Mouse (Mus musculus): ENCODE measurements around the gene Nav1. TPM values are rescaled to one million over a fixed set of nuclear protein-coding genes. Genes with fewer than 3 reads are reported as not detected.

The Nav1 gene
- total RNA-seq, 2 experiments from 2014 or later = 60.3 to 71.2 TPM

DNA sequence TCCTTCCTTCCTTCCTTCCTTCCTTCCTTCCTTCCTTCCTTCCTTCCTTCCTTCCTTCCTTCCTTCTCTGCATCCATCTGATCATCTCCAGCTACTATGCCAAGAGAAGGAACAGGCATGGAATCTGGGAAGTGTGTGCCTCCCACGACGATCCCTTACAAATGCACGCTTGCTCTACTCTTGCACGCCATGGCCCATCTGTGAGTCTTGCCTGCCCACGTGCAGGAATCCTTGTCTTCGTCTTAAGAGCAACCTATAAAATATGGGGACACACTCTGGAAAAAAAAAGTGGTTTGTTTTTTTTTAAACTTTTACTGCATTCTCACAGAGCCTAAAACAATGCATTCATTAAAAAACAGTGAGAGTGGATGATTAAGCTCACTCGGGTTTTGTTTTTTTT, 40.5 kb downstream of the Nav1 start:
- Histone ChIP-seq H3K4me3 (no peak overlapping the region), H3K27ac (peak overlapping the region; percentile 73)
- peak in 1 of 2 experiments; percentile 75 for DNase-seq (ENCODE audit: low spot score in 2 of 2)
- TF ChIP-seq CTCF (conservative IDR thresholded peaks at IDR 0.05) = no peak

- DNase-seq (ENCODE audit: low spot score in 2 of 2) = no peak
- TF ChIP-seq CTCF (conservative IDR thresholded peaks at IDR 0.05) = no peak
- Histone ChIP-seq H3K4me3 (no peak overlapping the region), H3K27ac (peak overlapping the region; percentile 92)
Observed at GRCm38 (mm10) chr1:135565775-135566174, 41.3 kb downstream of the Nav1 start.

DNA sequence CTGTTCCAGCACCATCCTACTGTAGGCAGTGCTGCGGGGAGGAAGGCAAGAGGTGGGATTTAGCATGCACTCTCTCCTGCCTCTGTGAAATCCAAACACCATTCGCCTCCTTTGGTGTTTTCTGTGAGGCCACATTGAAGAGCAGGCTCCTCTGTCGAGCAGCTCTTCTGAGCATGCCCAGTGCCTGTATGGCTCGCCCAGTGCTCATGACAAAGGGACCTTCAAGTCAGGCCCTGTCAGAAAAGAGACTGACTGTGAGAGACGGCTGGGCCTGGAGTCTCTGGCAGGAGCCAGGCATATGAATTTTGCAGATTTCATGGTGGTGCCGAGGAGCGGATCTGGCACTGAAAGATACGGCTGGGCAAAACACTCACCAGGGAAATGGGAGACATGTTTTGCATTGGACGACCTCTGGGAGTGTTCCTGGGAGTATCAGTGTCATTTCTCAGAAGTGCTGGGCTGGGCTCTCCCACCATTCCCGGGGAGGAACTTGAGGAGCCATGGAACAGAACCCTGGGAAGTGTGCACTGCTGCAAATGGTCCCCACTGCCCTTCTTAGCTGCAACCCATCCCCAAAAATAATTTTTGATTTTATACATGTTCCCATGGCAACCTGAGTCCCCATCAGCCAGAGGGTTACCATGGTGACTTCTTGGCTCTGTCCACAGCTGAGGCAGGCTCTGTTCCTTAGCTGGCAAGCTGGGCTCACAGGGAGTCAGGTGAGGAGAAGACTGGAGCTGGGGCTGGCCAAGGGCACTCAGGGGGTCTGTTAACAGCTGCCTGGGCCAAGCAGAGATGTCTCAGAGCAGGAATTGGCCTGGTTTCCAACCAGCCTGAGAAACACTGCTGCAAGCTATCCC, 42.2 kb downstream of the Nav1 start:
- TF ChIP-seq CTCF (conservative IDR thresholded peaks at IDR 0.05) = no peak
- peak overlapping the region; percentile 24; the same call in 1 of the 2 replicates for H3K4me3 ChIP-seq
- peak; percentile 67 to 70 for DNase-seq (ENCODE audit: low spot score in 2 of 2)
- peak overlapping the region; percentile 92 for H3K27ac ChIP-seq

DNA sequence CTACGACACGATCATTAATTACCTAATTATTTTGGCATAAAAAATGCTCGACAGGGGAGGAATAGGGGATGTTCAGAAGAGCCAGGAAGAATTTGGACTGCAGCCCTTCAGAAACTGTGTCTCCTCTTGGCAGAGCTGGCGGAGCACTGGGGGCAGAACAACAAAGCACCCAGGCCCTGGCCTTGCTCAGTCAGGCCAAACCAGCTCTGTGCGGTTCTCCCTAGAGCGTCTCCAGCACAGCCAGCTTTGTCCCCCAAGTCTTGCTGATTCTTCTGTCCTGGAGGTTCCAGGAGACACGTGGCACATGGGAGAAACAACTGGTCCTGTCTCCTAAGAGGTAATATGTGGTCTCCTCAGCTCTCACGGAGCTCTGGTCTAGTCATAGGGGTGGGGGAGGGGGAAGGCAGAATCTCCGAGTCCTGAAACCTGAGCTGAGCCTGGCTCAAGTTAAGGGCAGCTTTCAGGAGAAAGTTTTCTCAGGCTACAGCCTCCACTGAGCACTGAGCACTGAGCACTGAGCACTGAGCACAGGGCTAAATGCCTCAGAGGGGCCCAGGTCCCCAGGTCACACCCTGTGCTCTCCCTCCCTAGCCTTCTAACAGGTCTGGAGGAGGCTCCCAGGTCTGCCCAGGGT, 43.2 kb downstream of the Nav1 start:
- TF ChIP-seq CTCF (conservative IDR thresholded peaks at IDR 0.05) = no peak
- Histone ChIP-seq H3K4me3 (no peak overlapping the region), H3K27ac (peak overlapping the region; percentile 92)
- DNase-seq (ENCODE audit: low spot score in 2 of 2) = peak in 1 of 2 experiments; percentile 40

- no peak overlapping the region for H3K4me3 ChIP-seq
- H3K27ac ChIP-seq = peak overlapping the region; percentile 92; the same call in 1 of the 2 replicates
- DNase-seq (ENCODE audit: low spot score in 2 of 2) = no peak
- TF ChIP-seq CTCF (conservative IDR thresholded peaks at IDR 0.05) = no peak
Observed at GRCm38 (mm10) chr1:135562982-135563650, 44.0 kb downstream of the Nav1 start.

DNA sequence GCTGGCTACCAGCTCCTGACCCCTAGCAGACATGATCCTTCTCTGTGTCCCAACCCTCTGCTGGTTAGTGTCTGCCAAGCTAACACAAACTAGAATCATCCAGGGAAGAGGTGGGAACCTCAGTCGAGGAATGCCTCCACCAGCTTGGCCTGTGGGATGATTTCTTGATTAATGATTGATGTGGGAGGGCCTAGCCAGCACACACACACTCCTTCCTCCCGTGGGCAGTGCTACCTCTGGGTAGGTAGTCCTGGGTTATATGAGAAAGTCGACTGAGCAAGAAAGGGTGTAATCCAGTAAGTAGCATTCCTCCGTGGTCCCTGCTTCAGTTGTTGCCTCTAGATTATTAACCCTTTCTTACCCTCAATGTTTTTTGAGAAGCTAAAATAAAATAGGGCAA, 45.0 kb downstream of the Nav1 start:
- no peak overlapping the region for H3K4me3 ChIP-seq
- DNase-seq (ENCODE audit: low spot score in 2 of 2) = no peak
- TF ChIP-seq CTCF (conservative IDR thresholded peaks at IDR 0.05) = no peak
- H3K27ac ChIP-seq = peak overlapping the region; percentile 72

- no peak for TF ChIP-seq CTCF (conservative IDR thresholded peaks at IDR 0.05)
- Histone ChIP-seq H3K27ac (peak overlapping the region; percentile 72), H3K4me3 (no peak overlapping the region)
- no peak for DNase-seq (ENCODE audit: low spot score in 2 of 2)
Observed at GRCm38 (mm10) chr1:135561282-135561681, 45.8 kb downstream of the Nav1 start.

GRCm38 (mm10) chr1:135557976-135558375, 49.1 kb downstream of the Nav1 start:
- H3K27ac ChIP-seq = no peak overlapping the region
- H3K4me3 ChIP-seq = no peak overlapping the region
- DNase-seq (ENCODE audit: low spot score in 2 of 2) = no peak
- no peak for TF ChIP-seq CTCF (conservative IDR thresholded peaks at IDR 0.05)

- no peak for TF ChIP-seq CTCF (conservative IDR thresholded peaks at IDR 0.05)
- Histone ChIP-seq H3K4me3 (no peak overlapping the region), H3K27ac (peak overlapping the region; percentile 9; the same call in 1 of the 2 replicates)
- no peak for DNase-seq (ENCODE audit: low spot score in 2 of 2)
Observed at GRCm38 (mm10) chr1:135555885-135556284, 51.2 kb downstream of the Nav1 start.

- DNase-seq (ENCODE audit: low spot score in 2 of 2) = no peak
- H3K4me3 ChIP-seq = no peak overlapping the region
- TF ChIP-seq CTCF (conservative IDR thresholded peaks at IDR 0.05) = no peak
- 0 out of 2 replicates have a peak overlapping the region, but pooled peaks have one; percentile 10 for H3K27ac ChIP-seq
Observed at GRCm38 (mm10) chr1:135554632-135555260, 52.3 kb downstream of the Nav1 start.

GRCm38 (mm10) chr1:135553615-135554014, 53.5 kb downstream of the Nav1 start:
- DNase-seq (ENCODE audit: low spot score in 2 of 2) = no peak
- Histone ChIP-seq H3K4me3 (no peak overlapping the region), H3K27ac (no peak overlapping the region)
- TF ChIP-seq CTCF (conservative IDR thresholded peaks at IDR 0.05) = no peak

GRCm38 (mm10) chr1:135553154-135553553, 53.9 kb downstream of the Nav1 start:
- Histone ChIP-seq H3K27ac (no peak overlapping the region; the same call in 1 of the 2 replicates), H3K4me3 (no peak overlapping the region)
- no peak for DNase-seq (ENCODE audit: low spot score in 2 of 2)
- TF ChIP-seq CTCF (conservative IDR thresholded peaks at IDR 0.05) = no peak

All from layer of hippocampus, adult 2 months (tissue).